Mouse (Mus musculus) bone marrow macrophage, adult 2 months (primary cell): ENCODE measurements around the gene Cldn34b3. TPM values are rescaled to one million over a fixed set of nuclear protein-coding genes. Genes with fewer than 3 reads are reported as not detected.
"Not testable (repeated sequence)": the region's sequence is repeated elsewhere in the genome, so short reads cannot be mapped to it uniquely, and the experiment has no call there.

Experiments used
- H3K27ac ChIP-seq: 2 replicates; pipeline ENCODE4 v1.5.1; 2012; ENCODE audit warnings: low read depth, low read length; ENCODE audit not compliant: insufficient read depth
- H3K4me1 ChIP-seq: 2 replicates; pipeline ENCODE4 v1.6.1; 2012; ENCODE audit warnings: low read length; ENCODE audit not compliant: control insufficient read depth, insufficient read depth
- H3K4me3 ChIP-seq: 2 replicates; pipeline ENCODE4 v1.5.1; 2012; ENCODE audit warnings: mild to moderate bottlenecking, low read length, moderate library complexity; ENCODE audit not compliant: insufficient read depth
- polyA plus RNA-seq: library from polyadenylated mRNA; stranded (reverse); fragments of >200 nt; gene quantifications from 2 replicates; pipeline ENCODE4 v1.2.4, GENCODE M21; 2012; ENCODE audit not compliant: missing spikeins, insufficient read depth, insufficient read length

Gene Cldn34b3
- polyA plus RNA-seq: not detected in 2 replicates

GRCm38 (mm10) chrX:76264004-76264403 is at the start of gene Cldn34b3:
Gene Cldn34b3 (plus strand): TSS chrX:76264304.
- H3K4me3 ChIP-seq, H3K27ac ChIP-seq, H3K4me1 ChIP-seq: not testable (repeated sequence)

Other genes with a start within 250 kb of the Cldn34b3 start
- gene Cldn34b4, start 129.0 kb downstream of the Cldn34b3 start, polyA plus RNA-seq: not detected in 2 replicates